Mouse (Mus musculus) MEL (cell line): Measurements from ENCODE around the gene Ccl3. TPM values are rescaled to one million over a fixed set of nuclear protein-coding genes. Genes with fewer than 3 reads are reported as not detected.

Source experiments
- DNase-seq: peaks from one replicate; pipeline ENCODE4 v3.0.0; 2011; ENCODE audit warnings: low read depth, low spot score
- H3K27ac ChIP-seq: 2 replicates; pipeline ENCODE4 v1.5.1; 2012; ENCODE audit warnings: low read depth, mild to moderate bottlenecking, control low read depth, low read length, moderate library complexity; ENCODE audit not compliant: control insufficient read depth
- H3K27me3 ChIP-seq, 2 experiments: fragments of 150-350 bp in 1 of 2; sonication (generic) in 1 of 2; 2 replicates each; pipeline ENCODE4 v1.6.1; 2012; ENCODE audit warnings: low read length in 2 of 2, mild to moderate bottlenecking in 2 of 2, improper control_type of control experiment in 1 of 2, moderate library complexity in 1 of 2; ENCODE audit not compliant: insufficient read depth in 2 of 2, control insufficient read depth in 1 of 2
- H3K36me3 ChIP-seq, 2 experiments: 2 replicates each; pipeline ENCODE4 v1.6.1; 2012 to 2014; ENCODE audit warnings: low read length in 2 of 2, improper control_type of control experiment in 1 of 2, inconsistent platforms in 1 of 2, mild to moderate bottlenecking in 1 of 2; ENCODE audit not compliant: insufficient read depth in 2 of 2, control insufficient read depth in 1 of 2
- H3K4me1 ChIP-seq, 2 experiments: fragments of 150-350 bp in 1 of 2; sonication (generic) in 1 of 2; 2 replicates each; pipeline ENCODE4 v1.6.1; 2012; ENCODE audit warnings: low read length in 2 of 2, improper control_type of control experiment in 1 of 2, mild to moderate bottlenecking in 1 of 2; ENCODE audit not compliant: insufficient read depth in 2 of 2, control insufficient read depth in 1 of 2
- H3K4me3 ChIP-seq, 2 experiments: fragments of 150-350 bp in 1 of 2; sonication (generic) in 1 of 2; 2 replicates each; pipeline ENCODE4 v1.5.1; 2012; ENCODE audit warnings: low read depth in 2 of 2, low read length in 2 of 2, mild to moderate bottlenecking in 2 of 2, moderate library complexity in 2 of 2, control low read depth in 1 of 2, improper control_type of control experiment in 1 of 2; ENCODE audit not compliant: control insufficient read depth in 1 of 2, insufficient read depth in 1 of 2
- H3K79me2 ChIP-seq: 2 replicates; pipeline ENCODE4 v1.6.1; 2012; ENCODE audit warnings: mild to moderate bottlenecking, low read length, moderate library complexity; ENCODE audit not compliant: control insufficient read depth, poor library complexity, insufficient read depth
- H3K9ac ChIP-seq: 2 replicates; pipeline ENCODE4 v1.6.1; 2012; ENCODE audit warnings: low read depth, mild to moderate bottlenecking, control low read depth, low read length, moderate library complexity; ENCODE audit not compliant: control insufficient read depth, poor library complexity, severe bottlenecking
- H3K9me3 ChIP-seq: fragments of 150-350 bp; sonication (generic); replicated peaks from 2 replicates; pipeline ENCODE4 v1.6.1; 2012; ENCODE audit warnings: mild to moderate bottlenecking, low read length, improper control_type of control experiment, moderate library complexity; ENCODE audit not compliant: insufficient read depth
- CHD1 ChIP-seq: IDR thresholded peaks from 2 replicates; pipeline ENCODE4 v1.6.1; 2012; ENCODE audit warnings: low read depth, mild to moderate bottlenecking, inconsistent platforms, low read length, improper control_type of control experiment
- CHD2 ChIP-seq: IDR thresholded peaks from 2 replicates; pipeline ENCODE4 v1.6.1; 2011; ENCODE audit warnings: low read length, improper control_type of control experiment
- E2F4 ChIP-seq: IDR thresholded peaks from 2 replicates; pipeline ENCODE4 v1.6.1; 2011; ENCODE audit warnings: low read depth, low read length, improper control_type of control experiment, borderline replicate concordance
- ELF1 ChIP-seq: IDR thresholded peaks from 2 replicates; pipeline ENCODE4 v1.6.1; 2014; ENCODE audit warnings: low read depth, mild to moderate bottlenecking, inconsistent platforms, low read length, improper control_type of control experiment, moderate library complexity
- EP300 ChIP-seq, 2 experiments: IDR thresholded peaks; 2 replicates each; pipeline ENCODE4 v1.6.1; 2011; ENCODE audit warnings: improper control_type of control experiment in 2 of 2, low read length in 2 of 2, low read depth in 1 of 2, mild to moderate bottlenecking in 1 of 2
- KAT2A ChIP-seq: conservative IDR thresholded peaks from 2 replicates; pipeline ENCODE4 v1.6.1; 2012; ENCODE audit warnings: low read depth, low read length, improper control_type of control experiment, inconsistent platforms
- MAX ChIP-seq: IDR thresholded peaks from 2 replicates; pipeline ENCODE4 v1.6.1; 2011; ENCODE audit warnings: low read length, improper control_type of control experiment
- MEF2A ChIP-seq: IDR thresholded peaks from 2 replicates; pipeline ENCODE4 v1.6.1; 2014; ENCODE audit warnings: low read depth, mild to moderate bottlenecking, inconsistent platforms, low read length, improper control_type of control experiment; ENCODE audit not compliant: poor library complexity, insufficient replicate concordance, severe bottlenecking; ENCODE audit errors: extremely low read depth
- MXI1 ChIP-seq: IDR thresholded peaks from 2 replicates; pipeline ENCODE4 v1.6.1; 2011; ENCODE audit warnings: mild to moderate bottlenecking, low read depth, low read length, improper control_type of control experiment
- MYB ChIP-seq: IDR thresholded peaks from 2 replicates; pipeline ENCODE4 v1.6.1; 2011; ENCODE audit warnings: mild to moderate bottlenecking, low read depth, low read length, improper control_type of control experiment
- MYC ChIP-seq: IDR thresholded peaks from 2 replicates; pipeline ENCODE4 v1.6.1; 2011; ENCODE audit warnings: low read depth, mild to moderate bottlenecking, low read length, improper control_type of control experiment, moderate library complexity
- NELFE ChIP-seq: IDR thresholded peaks from 2 replicates; pipeline ENCODE4 v1.6.1; 2011; ENCODE audit warnings: low read depth, low read length, improper control_type of control experiment
- POLR2A ChIP-seq, 2 experiments: IDR thresholded peaks; 2 replicates each; pipeline ENCODE4 v1.6.1; 2011 to 2012; ENCODE audit warnings: low read length in 2 of 2, mild to moderate bottlenecking in 2 of 2, control low read depth in 1 of 2, improper control_type of control experiment in 1 of 2, low read depth in 1 of 2, moderate library complexity in 1 of 2; ENCODE audit not compliant: control insufficient read depth in 1 of 2, insufficient read depth in 1 of 2, poor library complexity in 1 of 2
- POLR2AphosphoS5 ChIP-seq: IDR thresholded peaks from 2 replicates; pipeline ENCODE4 v1.6.1; 2012; ENCODE audit warnings: low read depth, borderline replicate concordance, mild to moderate bottlenecking, inconsistent platforms, low read length, moderate library complexity, mixed read lengths
- SIN3A ChIP-seq: IDR thresholded peaks from 2 replicates; pipeline ENCODE4 v1.6.1; 2012; ENCODE audit warnings: low read length, improper control_type of control experiment, inconsistent platforms
- TAL1 ChIP-seq: IDR thresholded peaks from 2 replicates; pipeline ENCODE4 v1.6.1; 2012; ENCODE audit warnings: mild to moderate bottlenecking, inconsistent platforms, low read length, moderate library complexity, mixed read lengths
- TCF12 ChIP-seq: IDR thresholded peaks from 2 replicates; pipeline ENCODE4 v1.6.1; 2014; ENCODE audit warnings: low read depth, mild to moderate bottlenecking, inconsistent platforms, low read length, improper control_type of control experiment, moderate library complexity
- USF2 ChIP-seq, 2 experiments: IDR thresholded peaks; 2 replicates each; pipeline ENCODE4 v1.6.1; 2011 to 2012; ENCODE audit warnings: improper control_type of control experiment in 2 of 2, low read length in 2 of 2, borderline replicate concordance in 1 of 2, inconsistent platforms in 1 of 2, low read depth in 1 of 2, mild to moderate bottlenecking in 1 of 2; ENCODE audit not compliant: insufficient read depth in 1 of 2
- ZC3H11A ChIP-seq: IDR thresholded peaks from 2 replicates; pipeline ENCODE4 v1.6.1; 2012; ENCODE audit warnings: low read depth, mild to moderate bottlenecking, inconsistent platforms, low read length, improper control_type of control experiment
- ZKSCAN1 ChIP-seq: IDR thresholded peaks from 2 replicates; pipeline ENCODE4 v1.6.1; 2012; ENCODE audit warnings: low read depth, mild to moderate bottlenecking, inconsistent platforms, low read length, improper control_type of control experiment, moderate library complexity
- polyA plus RNA-seq, 2 experiments: library from polyadenylated mRNA; stranded (reverse) in 1 of 2; unstranded in 1 of 2; fragments of >175 nt in 1 of 2; fragments of >200 nt in 1 of 2; gene quantifications; 2 replicates each; pipeline versions ENCODE4 v1.2.1 to v1.2.4; 2012; ENCODE audit warnings: low replicate concordance in 2 of 2, low read depth in 1 of 2; ENCODE audit not compliant: insufficient read length in 2 of 2, insufficient read depth in 1 of 2, missing spikeins in 1 of 2
- total RNA-seq: library from RNA; depleted of rRNA; stranded (reverse); fragments of 300-350 nt; gene quantifications from 2 replicates; pipeline ENCODE4 v1.2.3, GENCODE M21; 2012

The Ccl3 gene
- total and polyA plus RNA-seq, 3 experiments, result not detected

- Histone ChIP-seq H3K36me3 (no peaks in the 10 kb centered on the region), H3K9me3 (no peaks in the 10 kb centered on the region), H3K79me2 (no peaks in the 10 kb centered on the region), H3K27me3 (peaks cover 29 to 31% of the 10 kb centered on the region in 2 experiments), H3K27ac (no peak overlapping the region), H3K4me1 (no peaks in the 10 kb centered on the region), H3K9ac (no peak overlapping the region), H3K4me3 (no peak overlapping the region)
- TF ChIP-seq EP300 (IDR thresholded peaks at IDR 0.05; ENCODE audit: low read depth in 1 of 2, low read length in 2 of 2), result no peak
- no peak for TF ChIP-seq MEF2A
- no peak for TF ChIP-seq CHD1
- no peak for TF ChIP-seq ZKSCAN1
- no peak for TF ChIP-seq ELF1
- TF ChIP-seq MXI1, result no peak
- TF ChIP-seq USF2 (IDR thresholded peaks at IDR 0.05; ENCODE audit: borderline replicate concordance in 1 of 2, insufficient read depth in 1 of 2, low read depth in 1 of 2, low read length in 2 of 2), result no peak
- TF ChIP-seq KAT2A, result no peak
- no peak for TF ChIP-seq TAL1
- TF ChIP-seq TCF12, result no peak
- no peak for TF ChIP-seq POLR2AphosphoS5
- DNase-seq, result no peak
Observed at GRCm38 (mm10) chr11:83657508-83657907, 8.4 kb upstream of the Ccl3 start.

DNA sequence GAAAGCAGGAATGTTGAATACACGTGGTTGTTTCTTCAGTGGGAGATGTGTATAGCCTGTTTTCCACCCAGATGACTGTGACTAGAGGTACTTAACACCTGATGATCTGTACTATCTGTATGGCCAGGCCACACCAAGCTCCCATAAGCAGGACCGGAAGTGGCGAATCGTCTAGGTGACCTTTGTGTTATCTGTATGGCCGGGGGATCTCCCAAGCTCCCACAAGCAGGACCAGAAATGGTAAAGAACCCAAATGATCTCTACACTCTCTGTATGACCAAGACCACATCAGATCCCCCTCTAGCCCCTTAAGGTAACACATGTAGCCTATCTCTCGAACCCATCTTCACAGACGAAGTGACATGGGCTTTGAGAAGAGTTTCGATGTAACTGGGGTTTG, 5.5 kb upstream of the Ccl3 start:
- Histone ChIP-seq H3K9me3 (no peaks in the 10 kb centered on the region), H3K4me1 (no peaks in the 10 kb centered on the region), H3K27me3 (peaks cover 10 to 12% of the 10 kb centered on the region in 2 experiments), H3K27ac (no peak overlapping the region), H3K79me2 (no peaks in the 10 kb centered on the region), H3K9ac (no peak overlapping the region), H3K36me3 (no peaks in the 10 kb centered on the region), H3K4me3 (no peak overlapping the region)
- no peak for DNase-seq
- no peak for TF ChIP-seq MYC
- no peak for TF ChIP-seq NELFE
- no peak for TF ChIP-seq E2F4
- no peak for TF ChIP-seq SIN3A
- no peak for TF ChIP-seq POLR2AphosphoS5
- no peak for TF ChIP-seq POLR2A (IDR thresholded peaks at IDR 0.05; ENCODE audit: control insufficient read depth in 1 of 2, insufficient read depth in 1 of 2, low read depth in 1 of 2, low read length in 2 of 2, poor library complexity in 1 of 2)
- TF ChIP-seq MAX, result no peak
- no peak for TF ChIP-seq ZC3H11A
- TF ChIP-seq USF2 (IDR thresholded peaks at IDR 0.05; ENCODE audit: borderline replicate concordance in 1 of 2, insufficient read depth in 1 of 2, low read depth in 1 of 2, low read length in 2 of 2), result no peak
- no peak for TF ChIP-seq CHD2
- TF ChIP-seq MYB, result no peak
